Mouse (Mus musculus) kidney, postnatal 0 days (tissue): ENCODE results near the gene Mael. TPM values are rescaled to one million over a fixed set of nuclear protein-coding genes. Genes with fewer than 3 reads are reported as not detected.

ENCODE experiments used
- ATAC-seq: fragments of 200-750 bp; cut with Nextera tagmentation; replicated peaks from 2 replicates; pipeline ENCODE4 v1.8.0; 2017; ENCODE audit warnings: low read depth, moderate number of reproducible peaks, moderate TSS enrichment, moderate library complexity; ENCODE audit not compliant: low FRiP score
- DNase-seq: peaks from one replicate; pipeline ENCODE4 v3.0.0-alpha.2; 2016; ENCODE audit warnings: low spot score
- H3K27ac ChIP-seq: fragments of 300-500 bp; sonication (generic); 2 replicates; pipeline ENCODE4 v1.5.1; 2014; ENCODE audit warnings: mild to moderate bottlenecking
- H3K27me3 ChIP-seq: fragments of 300-500 bp; sonication (generic); 2 replicates; pipeline ENCODE4 v1.6.1; 2014; ENCODE audit warnings: low read length, mixed read lengths; ENCODE audit not compliant: insufficient read depth
- H3K36me3 ChIP-seq: fragments of 300-500 bp; sonication (generic); 2 replicates; pipeline ENCODE4 v1.6.1; 2014; ENCODE audit warnings: low read length, mixed read lengths; ENCODE audit not compliant: insufficient read depth
- H3K4me1 ChIP-seq: fragments of 300-500 bp; sonication (generic); replicated peaks from 2 replicates; pipeline ENCODE4 v1.6.1; 2014; ENCODE audit warnings: antibody characterized with exemption, low read length, mixed read lengths; ENCODE audit not compliant: insufficient read depth
- H3K4me2 ChIP-seq: fragments of 300-500 bp; sonication (generic); 2 replicates; pipeline ENCODE4 v1.6.1; 2014; ENCODE audit warnings: mild to moderate bottlenecking, low read length, moderate library complexity, mixed read lengths
- H3K4me3 ChIP-seq: fragments of 300-500 bp; sonication (generic); replicated peaks from 2 replicates; pipeline ENCODE4 v1.5.1; 2014; ENCODE audit warnings: low read depth, low read length
- H3K9ac ChIP-seq: fragments of 300-500 bp; sonication (generic); 2 replicates; pipeline ENCODE4 v1.6.1; 2014; ENCODE audit warnings: low read depth, low read length
- H3K9me3 ChIP-seq: fragments of 300-500 bp; sonication (generic); replicated peaks from 2 replicates; pipeline ENCODE4 v1.6.1; 2016; ENCODE audit warnings: low read length, inconsistent platforms, mixed read lengths
- CTCF ChIP-seq: IDR thresholded peaks from 2 replicates; pipeline ENCODE4 v1.5.1; 2016; ENCODE audit warnings: antibody characterized with exemption, low read depth, mild to moderate bottlenecking, moderate library complexity
- WGBS: fragments of 180-500 bp; shearing (Covaris S2); extraction: QIAGEN DNeasy Blood & Tissue Kit; methylation state at CpG from one replicate; pipeline ENCODE4 v1.1.7; 2014; 5-methylcytosine and 5-hydroxymethylcytosine counted together
- polyA plus RNA-seq: library from polyadenylated mRNA; unstranded; fragments of >200 nt; fragmentation: Nextera tagmentation; extraction: Ambion mirVana; gene quantifications from 2 replicates; pipeline ENCODE4 v1.2.1, GENCODE M21; 2015

The Mael gene
- polyA plus RNA-seq, 1 experiment from 2014 or later: not detected

DNA sequence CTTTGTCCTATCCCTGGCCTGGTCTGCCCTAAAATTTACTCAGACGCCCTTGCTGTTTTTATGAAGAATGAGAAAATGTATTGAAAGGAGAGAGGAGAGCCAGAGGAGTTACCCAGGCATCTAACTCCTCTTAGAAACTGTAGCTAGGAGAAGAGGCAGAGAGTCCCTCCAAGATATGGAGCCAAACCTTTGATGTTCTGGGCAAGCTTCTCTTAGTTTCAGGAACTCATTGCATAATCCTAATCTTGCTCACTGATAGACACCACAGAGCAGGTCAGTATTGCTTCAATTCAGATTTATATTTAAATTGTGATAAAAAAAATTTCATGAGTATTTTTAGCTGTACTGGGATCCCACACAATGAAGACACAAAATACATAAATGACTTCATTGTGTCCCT, 42.7 kb upstream of the Mael start:
- Histone ChIP-seq H3K27me3 (no peaks in the 10 kb centered on the region), H3K4me2 (no peak overlapping the region), H3K9ac (no peak overlapping the region), H3K4me1 (peaks cover 8% of the 10 kb centered on the region; the same call in 1 of the 2 replicates), H3K27ac (no peak overlapping the region), H3K4me3 (no peak overlapping the region), H3K36me3 (no peaks in the 10 kb centered on the region), H3K9me3 (no peaks in the 10 kb centered on the region)
- no peak for ATAC-seq
- TF ChIP-seq CTCF: no peak
- no peak for DNase-seq
- 81% methylated on average over 1 of the region's 1 CpGs for WGBS

DNA sequence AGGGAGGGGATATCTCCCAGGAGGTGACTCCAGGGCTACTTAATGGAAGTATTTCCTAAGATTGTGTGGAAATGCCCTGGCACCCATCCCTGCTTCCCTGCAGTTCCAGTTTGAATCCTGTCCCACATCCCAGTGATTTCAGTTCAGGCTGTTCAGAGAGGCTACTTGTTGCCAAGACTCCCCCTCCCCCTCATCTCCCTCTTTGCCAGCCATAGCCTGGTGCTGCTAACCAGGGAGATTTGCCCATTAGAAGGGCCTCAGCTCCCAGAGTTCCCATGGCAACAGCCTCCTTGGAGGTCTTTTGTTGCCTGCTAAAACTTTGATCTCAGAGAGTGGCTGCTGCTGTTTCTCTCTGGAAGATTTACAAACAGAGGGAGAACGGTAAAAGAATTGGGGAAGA, 42.0 kb upstream of the Mael start:
- whole genome bisulfite sequencing: 26% methylated on average over 1 of the region's 1 CpGs
- no peak overlapping the region for H3K27ac ChIP-seq
- H3K4me3 ChIP-seq: no peak overlapping the region
- no peak for TF ChIP-seq CTCF
- H3K36me3 ChIP-seq: no peaks in the 10 kb centered on the region
- no peak for ATAC-seq
- peaks cover 8% of the 10 kb centered on the region; the same call in 1 of the 2 replicates for H3K4me1 ChIP-seq
- no peak for DNase-seq
- no peak overlapping the region for H3K4me2 ChIP-seq
- H3K27me3 ChIP-seq: no peaks in the 10 kb centered on the region
- no peak overlapping the region for H3K9ac ChIP-seq
- H3K9me3 ChIP-seq: no peaks in the 10 kb centered on the region

DNA sequence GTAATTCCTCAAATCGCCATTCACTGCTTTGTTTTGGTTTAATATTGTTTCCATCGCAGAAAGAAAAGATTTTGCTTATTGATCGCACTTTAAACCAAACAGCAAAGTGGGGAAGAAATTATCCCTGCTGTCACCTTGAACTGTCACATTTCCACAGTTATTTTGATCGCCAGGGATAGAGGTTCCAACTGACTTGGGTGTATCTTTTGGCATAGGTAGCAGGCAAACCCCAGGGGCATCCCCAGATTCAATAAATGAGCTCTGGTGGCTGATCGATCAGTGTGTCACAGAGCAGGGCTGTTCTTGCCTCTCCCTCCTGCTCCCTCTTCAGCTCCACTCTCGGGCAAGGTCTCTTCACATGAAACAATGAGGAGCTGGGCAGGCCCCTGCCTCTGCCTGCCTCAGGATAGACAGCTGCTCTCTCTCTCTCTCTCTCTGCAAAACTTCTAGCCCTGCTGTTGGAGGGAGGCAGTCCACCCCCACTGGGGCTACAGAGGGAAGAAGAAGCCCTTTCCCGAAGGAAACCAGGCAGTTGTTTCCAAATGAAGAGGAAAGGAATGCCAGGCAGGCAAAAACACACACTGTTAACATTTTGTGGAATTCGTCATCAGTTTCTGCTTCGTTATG, 41.1 kb upstream of the Mael start:
- ATAC-seq (no peak), DNase-seq (no peak)
- peaks cover 8% of the 10 kb centered on the region; the same call in 1 of the 2 replicates for H3K4me1 ChIP-seq
- 52% methylated on average over 9 of the region's 9 CpGs for WGBS
- no peaks in the 10 kb centered on the region for H3K27me3 ChIP-seq
- H3K9me3 ChIP-seq: no peaks in the 10 kb centered on the region
- no peaks in the 10 kb centered on the region for H3K36me3 ChIP-seq
- no peak overlapping the region for H3K27ac ChIP-seq
- H3K4me2 ChIP-seq: no peak overlapping the region
- H3K4me3 ChIP-seq: no peak overlapping the region
- no peak for TF ChIP-seq CTCF
- no peak overlapping the region for H3K9ac ChIP-seq

DNA sequence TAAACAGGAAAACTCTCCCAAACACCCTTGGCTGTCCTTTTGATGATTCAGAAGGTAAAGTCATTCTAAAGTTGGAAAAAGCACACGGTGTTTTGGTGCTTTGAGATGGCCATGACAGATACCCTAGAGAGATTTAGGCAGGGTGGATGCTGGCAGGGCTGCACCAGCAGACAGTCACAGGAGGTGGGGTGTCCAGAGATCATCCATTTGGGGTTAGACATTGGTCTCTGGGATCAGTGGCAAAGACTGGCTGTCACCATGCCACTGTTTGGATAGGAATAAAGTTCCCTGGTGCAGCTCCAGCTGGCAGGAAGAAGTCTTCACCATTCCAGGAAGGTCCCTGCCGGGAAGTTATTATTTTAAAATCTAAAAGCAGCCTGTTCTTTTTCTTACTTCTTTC, 40.2 kb upstream of the Mael start:
- Histone ChIP-seq H3K4me1 (peaks cover 8% of the 10 kb centered on the region; the same call in 1 of the 2 replicates), H3K4me2 (no peak overlapping the region)

DNA sequence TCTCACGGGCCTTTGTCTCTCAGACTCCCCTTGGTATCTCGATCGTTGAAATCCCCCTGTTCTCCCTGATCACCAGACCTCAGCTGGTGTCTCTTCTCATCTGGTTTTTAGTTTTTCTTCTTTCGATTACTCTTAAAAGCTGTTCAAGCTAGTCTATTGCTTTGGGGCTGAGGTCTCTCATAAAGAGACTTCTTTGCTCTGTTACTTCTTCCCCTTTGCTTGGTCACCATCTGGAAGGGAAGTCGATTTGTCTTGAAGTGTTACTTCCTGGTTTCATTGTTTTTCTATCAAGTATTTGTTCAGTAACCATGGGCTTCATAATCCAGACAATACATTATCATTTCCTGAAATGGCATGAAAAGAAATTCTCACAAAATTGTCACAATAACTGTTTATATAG, 29.7 kb upstream of the Mael start:
- no peak for TF ChIP-seq CTCF
- no peak overlapping the region for H3K9ac ChIP-seq
- no peak overlapping the region for H3K4me2 ChIP-seq
- H3K36me3 ChIP-seq: no peaks in the 10 kb centered on the region
- no peak for DNase-seq
- H3K27me3 ChIP-seq: no peaks in the 10 kb centered on the region
- 89% methylated on average over 5 of the region's 5 CpGs for WGBS
- ATAC-seq: no peak
- H3K27ac ChIP-seq: no peak overlapping the region
- no peaks in the 10 kb centered on the region for H3K9me3 ChIP-seq
- H3K4me1 ChIP-seq: no peaks in the 10 kb centered on the region
- no peak overlapping the region for H3K4me3 ChIP-seq

More for the DNA sequence above, 40.2 kb upstream of the Mael start:
- 40% methylated on average over 2 of the region's 2 CpGs for WGBS
- Histone ChIP-seq H3K27ac (no peak overlapping the region), H3K27me3 (no peaks in the 10 kb centered on the region), H3K36me3 (no peaks in the 10 kb centered on the region), H3K4me3 (no peak overlapping the region), H3K9me3 (no peaks in the 10 kb centered on the region), H3K9ac (no peak overlapping the region)
- no peak for DNase-seq
- no peak for TF ChIP-seq CTCF
- no peak for ATAC-seq

DNA sequence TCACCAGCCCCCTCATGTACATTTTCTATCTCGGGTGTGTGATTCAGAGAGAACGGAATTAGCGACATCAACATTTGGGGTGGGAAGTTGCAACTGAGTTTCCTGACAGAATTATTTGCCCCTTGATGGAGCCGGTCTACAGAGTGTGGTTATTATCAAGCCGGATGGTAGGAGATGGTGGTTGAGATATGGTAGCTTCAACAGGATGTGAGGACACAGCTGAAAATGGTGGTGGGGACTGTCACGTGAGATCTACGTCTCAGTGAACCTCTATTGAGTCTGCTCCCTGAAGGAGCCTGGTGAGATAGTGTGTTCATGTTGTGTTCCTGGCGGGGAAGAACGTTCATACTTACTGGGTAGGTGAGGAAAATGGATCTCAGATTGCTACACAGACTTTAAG, 28.4 kb upstream of the Mael start:
- no peak for TF ChIP-seq CTCF
- ATAC-seq (no peak), DNase-seq (no peak)
- no peaks in the 10 kb centered on the region for H3K36me3 ChIP-seq
- no peak overlapping the region for H3K9ac ChIP-seq
- H3K27me3 ChIP-seq: no peaks in the 10 kb centered on the region
- H3K27ac ChIP-seq: no peak overlapping the region
- H3K4me2 ChIP-seq: no peak overlapping the region
- no peaks in the 10 kb centered on the region for H3K9me3 ChIP-seq
- no peak overlapping the region for H3K4me3 ChIP-seq
- 89% methylated on average over 9 of the region's 9 CpGs for WGBS
- H3K4me1 ChIP-seq: no peaks in the 10 kb centered on the region
